Mouse (Mus musculus) CH12.LX (cell line): Measurements from ENCODE around the gene Ccdc61. TPM values are rescaled to one million over a fixed set of nuclear protein-coding genes. Genes with fewer than 3 reads are reported as not detected.

ENCODE experiments used
- DNase-seq: peaks from one replicate; pipeline ENCODE4 v3.0.0-alpha.2; 2013; ENCODE audit errors: extremely low read depth
- H3K27ac ChIP-seq: 2 replicates; pipeline ENCODE4 v1.5.1; 2012; ENCODE audit warnings: low read depth, mild to moderate bottlenecking, control low read depth, moderate library complexity; ENCODE audit not compliant: insufficient read depth
- H3K27me3 ChIP-seq: replicated peaks from 2 replicates; pipeline ENCODE3; 2012; ENCODE audit warnings: inconsistent platforms
- H3K36me3 ChIP-seq, 2 experiments: replicated peaks in 1 of 2; 2 replicates each; pipeline versions ENCODE3 to v1.6.1; 2012; ENCODE audit warnings: inconsistent platforms in 1 of 2, low read length in 1 of 2, mild to moderate bottlenecking in 1 of 2, mixed read lengths in 1 of 2, moderate library complexity in 1 of 2; ENCODE audit not compliant: control insufficient read depth in 1 of 2, insufficient read depth in 1 of 2
- H3K4me1 ChIP-seq, 2 experiments: 2 replicates each; pipeline ENCODE4 v1.6.1; 2012; ENCODE audit warnings: inconsistent platforms in 1 of 2, moderate library complexity in 1 of 2; ENCODE audit not compliant: insufficient read depth in 2 of 2, control insufficient read depth in 1 of 2
- H3K4me2 ChIP-seq: 2 replicates; pipeline ENCODE4 v1.6.1; 2012; ENCODE audit warnings: low read depth, mild to moderate bottlenecking, control low read depth; ENCODE audit not compliant: poor library complexity, insufficient read depth, severe bottlenecking
- H3K4me3 ChIP-seq, 3 experiments: fragments of 150-350 bp in 1 of 3; sonication (generic) in 1 of 3; replicated peaks in 1 of 3; 2 replicates each; pipeline versions ENCODE3 to v1.5.1; 2011 to 2012; ENCODE audit warnings: low read depth in 2 of 3, low read length in 2 of 3, mild to moderate bottlenecking in 2 of 3, moderate library complexity in 2 of 3, control low read depth in 1 of 3, improper control_type of control experiment in 1 of 3, inconsistent platforms in 1 of 3, mixed read lengths in 1 of 3; ENCODE audit not compliant: poor library complexity in 1 of 3
- H3K79me2 ChIP-seq: replicated peaks from 2 replicates; pipeline ENCODE4 v1.6.1; 2012; ENCODE audit warnings: mild to moderate bottlenecking, moderate library complexity; ENCODE audit not compliant: control insufficient read depth, poor library complexity, insufficient read depth, severe bottlenecking; ENCODE audit errors: extremely low read depth
- H3K9ac ChIP-seq: 2 replicates; pipeline ENCODE4 v1.6.1; 2012; ENCODE audit warnings: low read depth, mild to moderate bottlenecking, control low read depth, moderate library complexity; ENCODE audit not compliant: insufficient read depth
- H3K9me3 ChIP-seq: replicated peaks from 2 replicates; pipeline ENCODE3; 2012; ENCODE audit warnings: low read length, inconsistent platforms, mixed read lengths
- BHLHE40 ChIP-seq: IDR thresholded peaks from 2 replicates; pipeline ENCODE4 v1.6.1; 2011; ENCODE audit warnings: mild to moderate bottlenecking, low read depth, low read length, improper control_type of control experiment
- CTCF ChIP-seq, 2 experiments: IDR thresholded peaks in 1 of 2; conservative IDR thresholded peaks in 1 of 2; 2 replicates each; pipeline ENCODE4 v1.5.1; 2011 to 2012; ENCODE audit warnings: low read depth in 2 of 2, low read length in 2 of 2, improper control_type of control experiment in 1 of 2, inconsistent platforms in 1 of 2, mild to moderate bottlenecking in 1 of 2, moderate library complexity in 1 of 2
- E2F4 ChIP-seq: IDR thresholded peaks from 2 replicates; pipeline ENCODE4 v1.6.1; 2011; ENCODE audit warnings: low read depth, low read length, improper control_type of control experiment; ENCODE audit not compliant: insufficient replicate concordance
- ETS1 ChIP-seq: conservative IDR thresholded peaks from 2 replicates; pipeline ENCODE4 v1.6.1; 2012; ENCODE audit warnings: low read depth, mild to moderate bottlenecking, inconsistent platforms, low read length, improper control_type of control experiment, moderate library complexity
- GABPA ChIP-seq: IDR thresholded peaks from 2 replicates; pipeline ENCODE4 v1.6.1; 2012; ENCODE audit warnings: low read depth, low read length, improper control_type of control experiment, inconsistent platforms; ENCODE audit not compliant: insufficient replicate concordance
- HCFC1 ChIP-seq: IDR thresholded peaks from 2 replicates; pipeline ENCODE4 v1.6.1; 2012; ENCODE audit warnings: low read depth, mild to moderate bottlenecking, inconsistent platforms, low read length, improper control_type of control experiment
- IRF4 ChIP-seq: IDR thresholded peaks from 2 replicates; pipeline ENCODE4 v1.6.1; 2014; ENCODE audit warnings: low read depth, mild to moderate bottlenecking, inconsistent platforms, low read length, improper control_type of control experiment
- JUND ChIP-seq: conservative IDR thresholded peaks from 2 replicates; pipeline ENCODE4 v1.6.1; 2011; ENCODE audit warnings: low read depth, low read length, improper control_type of control experiment
- KAT2A ChIP-seq: IDR thresholded peaks from 2 replicates; pipeline ENCODE4 v1.6.1; 2012; ENCODE audit warnings: low read length, improper control_type of control experiment, inconsistent platforms; ENCODE audit not compliant: insufficient replicate concordance
- MAX ChIP-seq: IDR thresholded peaks from 2 replicates; pipeline ENCODE4 v1.6.1; 2011; ENCODE audit warnings: low read length, improper control_type of control experiment
- MEF2A ChIP-seq: IDR thresholded peaks from 2 replicates; pipeline ENCODE4 v1.6.1; 2014; ENCODE audit warnings: low read depth, mild to moderate bottlenecking, inconsistent platforms, low read length, improper control_type of control experiment, borderline replicate concordance
- MXI1 ChIP-seq: IDR thresholded peaks from 2 replicates; pipeline ENCODE4 v1.6.1; 2011; ENCODE audit warnings: mild to moderate bottlenecking, low read depth, low read length, improper control_type of control experiment
- MYC ChIP-seq: IDR thresholded peaks from 2 replicates; pipeline ENCODE4 v1.6.1; 2011; ENCODE audit warnings: low read depth, mild to moderate bottlenecking, improper control_type of control experiment, low read length
- PAX5 ChIP-seq: IDR thresholded peaks from 2 replicates; pipeline ENCODE4 v1.6.1; 2012; ENCODE audit warnings: low read length, inconsistent platforms, mixed read lengths
- POLR2A ChIP-seq: IDR thresholded peaks from 2 replicates; pipeline ENCODE4 v1.6.1; 2011; ENCODE audit warnings: low read depth, mild to moderate bottlenecking, improper control_type of control experiment, low read length
- RCOR1 ChIP-seq: conservative IDR thresholded peaks from 2 replicates; pipeline ENCODE4 v1.6.1; 2012; ENCODE audit warnings: low read depth, mild to moderate bottlenecking, inconsistent platforms, low read length, improper control_type of control experiment
- SIN3A ChIP-seq: IDR thresholded peaks from 2 replicates; pipeline ENCODE4 v1.6.1; 2012; ENCODE audit warnings: low read length, improper control_type of control experiment, inconsistent platforms
- SMC3 ChIP-seq: IDR thresholded peaks from 2 replicates; pipeline ENCODE4 v1.6.1; 2011; ENCODE audit warnings: low read depth, low read length, improper control_type of control experiment
- USF2 ChIP-seq: conservative IDR thresholded peaks from 2 replicates; pipeline ENCODE4 v1.6.1; 2011; ENCODE audit warnings: low read depth, low read length, improper control_type of control experiment
- ZC3H11A ChIP-seq: IDR thresholded peaks from 2 replicates; pipeline ENCODE4 v1.6.1; 2012; ENCODE audit warnings: low read depth, mild to moderate bottlenecking, inconsistent platforms, low read length, improper control_type of control experiment
- ZMIZ1 ChIP-seq: IDR thresholded peaks from 2 replicates; pipeline ENCODE4 v1.6.1; 2012; ENCODE audit warnings: low read depth, mild to moderate bottlenecking, inconsistent platforms, low read length, improper control_type of control experiment
- ZNF384 ChIP-seq: IDR thresholded peaks from 2 replicates; pipeline ENCODE4 v1.6.1; 2012; ENCODE audit warnings: low read depth, low read length, improper control_type of control experiment, inconsistent platforms
- dilution Hi-C: fragments of 300-500 bp; cut with MboI; formaldehyde crosslinking; loops from 2 replicates; pipeline ENCODE4 v1.14.3; 2020; ENCODE audit warnings: low sequenced_read_pairs; ENCODE audit not compliant: extremely low pct_unique_long_range_greater_than_20kb, extremely low pct_ligation_motif_present
- in situ Hi-C: fragments of 300-500 bp; cut with MboI; formaldehyde crosslinking; loops from 3 replicates; pipeline ENCODE4 v1.14.3; 2019; ENCODE audit warnings: low sequenced_read_pairs, low pct_ligation_motif_present, low pct_unique_long_range_greater_than_20kb, mixed read lengths
- polyA plus RNA-seq: library from polyadenylated mRNA; unstranded; fragments of >175 nt; gene quantifications from 2 replicates; pipeline ENCODE4 v1.2.1, GENCODE M21; 2012; ENCODE audit warnings: low read depth; ENCODE audit not compliant: insufficient read length
- total RNA-seq, 2 experiments: library from RNA; depleted of rRNA; stranded (reverse); fragments of 300-350 nt in 1 of 2; fragments of >200 nt in 1 of 2; gene quantifications; 2 replicates each; pipeline ENCODE4 v1.2.3; 2012 to 2014

Ccdc61 gene
- total and polyA plus RNA-seq, 3 experiments = 11.9 to 17.4 (median 13.2) TPM

DNA sequence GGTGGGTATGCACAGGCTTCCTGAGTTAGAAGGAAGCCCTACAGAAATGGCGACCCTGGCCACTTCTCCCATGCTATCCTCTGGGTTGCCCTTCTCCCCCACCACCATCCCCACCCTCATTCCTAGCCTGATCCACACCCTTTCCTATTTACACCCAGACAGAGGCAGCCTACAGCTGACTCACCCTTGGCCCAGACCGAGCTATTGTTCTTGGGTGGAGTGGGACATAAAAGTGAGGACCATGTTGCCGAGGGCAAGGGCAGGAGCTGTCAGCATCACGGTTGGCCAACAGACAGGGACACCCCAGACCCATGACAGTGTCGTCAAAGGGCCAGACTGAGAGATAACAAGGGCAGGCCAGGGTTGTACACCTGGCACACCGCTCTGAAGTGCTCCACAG, 37.9 kb upstream of the Ccdc61 start:
- dilution Hi-C loops = no loop called here

DNA sequence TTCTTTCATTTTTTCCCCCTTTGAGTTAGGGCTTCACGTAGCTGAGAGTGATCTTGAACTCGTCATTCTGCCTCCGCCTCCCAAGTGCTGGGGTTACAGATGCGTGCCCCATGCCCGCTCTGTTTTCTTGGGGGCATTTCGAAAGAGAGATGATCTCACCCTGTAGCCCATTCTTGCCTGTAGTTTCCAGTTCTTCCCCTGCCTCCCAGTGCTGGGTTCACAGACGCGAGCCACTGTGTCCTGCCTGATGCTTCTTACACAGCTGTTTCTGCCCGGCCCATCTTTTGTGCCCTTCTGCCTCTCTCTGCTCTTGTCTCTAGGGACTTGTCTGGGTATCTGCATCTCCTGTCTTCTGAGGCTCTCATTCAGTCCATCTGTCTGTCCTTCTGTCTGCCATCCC, 32.6 kb upstream of the Ccdc61 start:
- Histone ChIP-seq H3K4me3 (no peak overlapping the region), H3K79me2 (no peaks in the 10 kb centered on the region), H3K4me1 (peaks cover 0 to 17% of the 10 kb centered on the region in 2 experiments; a peak in 2 of 4 replicates), H3K36me3 (no peaks in the 10 kb centered on the region), H3K27ac (no peak overlapping the region)
- in situ Hi-C loops = no loop called here
- TF ChIP-seq E2F4 = no peak
- TF ChIP-seq HCFC1 = no peak
- no peak for TF ChIP-seq ZC3H11A
- TF ChIP-seq ZMIZ1 = no peak
- TF ChIP-seq SMC3 = no peak
- no peak for TF ChIP-seq MYC
- no peak for TF ChIP-seq IRF4
- no peak for TF ChIP-seq MAX
- no peak for TF ChIP-seq PAX5
- TF ChIP-seq ZNF384 = no peak
- no peak for TF ChIP-seq POLR2A
- TF ChIP-seq SIN3A = no peak
- TF ChIP-seq, all 38 proteins: peak for 0
- DNase-seq = no peak
- H3K9me3 ChIP-seq = no peaks in the 10 kb centered on the region
- H3K9ac ChIP-seq = no peak overlapping the region
- peaks cover 80% of the 10 kb centered on the region for H3K27me3 ChIP-seq
- dilution Hi-C loops = no loop called here
- 0 out of 2 replicates have a peak overlapping the region, but pooled peaks have one; percentile 5 for H3K4me2 ChIP-seq

More for the DNA sequence above, 37.9 kb upstream of the Ccdc61 start:
- in situ Hi-C loops = no loop called here
- Histone ChIP-seq H3K4me1 (peaks cover 0 to 6% of the 10 kb centered on the region in 2 experiments; a peak in 1 of 4 replicates), H3K79me2 (no peaks in the 10 kb centered on the region), H3K4me3 (no peak overlapping the region), H3K9ac (no peak overlapping the region), H3K4me2 (no peak overlapping the region), H3K27ac (no peak overlapping the region), H3K9me3 (no peaks in the 10 kb centered on the region), H3K36me3 (no peaks in the 10 kb centered on the region), H3K27me3 (peaks cover 66% of the 10 kb centered on the region)
- no peak for DNase-seq
- TF ChIP-seq GABPA = no peak
- TF ChIP-seq ETS1 = no peak
- no peak for TF ChIP-seq SMC3
- TF ChIP-seq RCOR1 = no peak
- no peak for TF ChIP-seq ZNF384
- no peak for TF ChIP-seq USF2
- TF ChIP-seq MYC = no peak
- no peak for TF ChIP-seq ZC3H11A
- TF ChIP-seq MEF2A = no peak
- TF ChIP-seq SIN3A = no peak
- no peak for TF ChIP-seq CTCF (conservative IDR thresholded peaks at IDR 0.05 in 1 of 2, IDR thresholded peaks at IDR 0.05 in 1 of 2; ENCODE audit: low read depth in 2 of 2, low read length in 2 of 2)
- no peak for TF ChIP-seq KAT2A
- TF ChIP-seq BHLHE40 = no peak
- TF ChIP-seq HCFC1 = no peak
- TF ChIP-seq JUND = no peak
- no peak for TF ChIP-seq MXI1
